Mouse (Mus musculus): ENCODE measurements around the gene Cycs.

DNA sequence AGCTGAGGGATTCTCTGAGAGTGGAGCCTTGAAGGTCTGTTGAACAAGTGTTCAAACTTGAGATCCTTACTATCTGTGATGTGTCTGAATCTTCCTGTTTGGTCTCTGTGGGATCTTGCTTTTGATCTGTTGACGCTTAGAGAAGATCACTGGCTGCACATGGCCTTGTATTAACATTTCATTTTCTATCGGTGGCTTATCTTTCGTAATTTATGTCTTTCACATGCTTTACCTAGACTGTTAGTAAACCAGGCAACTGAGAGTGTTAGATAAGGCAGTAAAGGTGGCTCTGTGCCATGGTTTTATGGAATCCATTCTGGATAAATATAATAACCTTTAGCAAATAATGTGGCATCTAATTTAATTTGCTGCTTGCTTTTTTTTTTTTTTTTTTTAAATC, 23.9 kb upstream of the Cycs start:
- TF ChIP-seq GATA1 (IDR thresholded peaks at IDR 0.05; ENCODE audit: borderline replicate concordance, low read length) (no peak), FLI1 (IDR thresholded peaks at IDR 0.05; ENCODE audit: low read length) (no peak)
